Mouse (Mus musculus): ENCODE results near the gene Rsph1. TPM values are rescaled to one million over a fixed set of nuclear protein-coding genes. Genes with fewer than 3 reads are reported as not detected.

The Rsph1 gene
- total RNA-seq (2012; rRNA removed) = not detected in 2 replicates
- not detected in 2 replicates for total RNA-seq (2014; rRNA removed)
- not detected in 2 replicates for polyA plus RNA-seq (2012; ENCODE audit: insufficient read length, low read depth)

DNA sequence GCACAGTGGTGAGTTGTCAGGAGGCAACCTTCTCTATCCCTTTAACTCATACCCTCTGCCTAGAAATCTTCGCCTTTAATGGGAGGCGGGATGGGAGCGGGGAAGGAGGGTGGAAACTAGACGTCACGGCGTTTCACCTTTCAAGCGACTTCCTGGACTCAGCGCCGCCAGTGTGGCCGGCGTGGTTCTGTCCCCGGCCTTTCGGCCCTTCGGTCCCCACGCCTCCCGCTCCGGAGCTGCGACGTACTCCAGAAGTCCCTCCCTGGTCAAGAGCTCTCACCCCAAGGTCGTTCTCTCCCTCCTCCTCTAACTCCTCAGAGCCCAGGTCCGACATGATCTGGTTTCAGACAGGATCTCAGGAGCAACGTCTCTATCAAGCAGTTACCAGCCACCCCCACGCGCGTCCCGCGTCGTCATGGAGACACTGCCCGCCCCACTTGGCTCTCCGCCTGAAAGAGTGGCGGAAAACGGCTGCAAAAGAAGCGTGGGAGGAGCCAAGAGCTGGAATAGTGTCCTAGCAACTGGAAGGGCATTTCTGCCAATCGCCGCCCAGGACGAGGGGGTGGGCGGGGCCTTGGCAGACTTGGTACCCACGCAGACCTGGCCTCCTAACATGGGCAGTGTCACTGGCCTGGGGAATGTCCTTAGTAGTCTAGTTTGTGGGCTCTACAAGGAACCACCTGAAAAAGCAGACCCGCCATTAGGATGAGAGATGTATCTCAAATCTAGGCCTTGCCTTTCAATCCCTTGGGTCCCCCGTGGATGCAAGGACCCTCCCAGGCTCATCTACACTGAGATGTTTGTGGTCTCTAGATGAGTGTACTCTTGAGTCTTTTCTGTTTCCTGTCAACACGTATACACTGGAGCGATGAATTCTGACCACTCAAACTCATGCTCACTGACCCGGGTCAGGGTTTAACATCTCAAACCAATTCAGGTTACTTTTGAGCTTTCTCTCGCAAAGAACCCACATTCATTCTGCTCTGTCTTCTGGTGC lies at the start of gene Rsph1:
TSS of gene Rsph1 (minus strand) at position 462 of the 997 bp plus-strand sequence.
- Histone ChIP-seq H3K36me3 (replicated peaks in 1 of 2; ENCODE audit: control insufficient read depth in 1 of 2, insufficient read depth in 1 of 2, low read length in 1 of 2) (no peaks in the 10 kb centered on the region), H3K27ac (ENCODE audit: insufficient read depth, low read depth) (no peak within 1 kb of the TSS), H3K79me2 (replicated peaks; ENCODE audit: control insufficient read depth, extremely low read depth, insufficient read depth, poor library complexity, severe bottlenecking) (no peaks in the 10 kb centered on the region), H3K4me3 (replicated peaks in 1 of 3; ENCODE audit: low read depth in 2 of 3, low read length in 2 of 3, poor library complexity in 1 of 3) (no peak within 1 kb of the TSS), H3K4me1 (ENCODE audit: control insufficient read depth in 1 of 2, insufficient read depth in 2 of 2) (peaks cover 3 to 5% of the 10 kb centered on the region in 2 experiments; a peak in 2 of 4 replicates), H3K9ac (ENCODE audit: insufficient read depth, low read depth) (no peak within 1 kb of the TSS), H3K9me3 (replicated peaks; ENCODE audit: low read length) (no peaks in the 10 kb centered on the region), H3K27me3 (replicated peaks) (peaks cover 10% of the 10 kb centered on the region), H3K4me2 (ENCODE audit: insufficient read depth, low read depth, poor library complexity, severe bottlenecking) (no peak within 1 kb of the TSS)
- dilution Hi-C loops (cut with MboI; ENCODE audit: extremely low pct_ligation_motif_present, extremely low pct_unique_long_range_greater_than_20kb, low sequenced_read_pairs) (no loop called here), in situ Hi-C loops (cut with MboI; ENCODE audit: low pct_ligation_motif_present, low pct_unique_long_range_greater_than_20kb, low sequenced_read_pairs) (no loop called here)
- no peak for TF ChIP-seq SMC3 (IDR thresholded peaks at IDR 0.05; ENCODE audit: low read depth, low read length)
- no peak for TF ChIP-seq RAD21 (IDR thresholded peaks at IDR 0.05; ENCODE audit: low read depth, low read length)
- no peak for TF ChIP-seq MAFK (IDR thresholded peaks at IDR 0.05; ENCODE audit: insufficient replicate concordance, low read length)
- TF ChIP-seq KAT2A (IDR thresholded peaks at IDR 0.05; ENCODE audit: insufficient replicate concordance, low read length) = no peak
- no peak for TF ChIP-seq SIN3A (IDR thresholded peaks at IDR 0.05; ENCODE audit: low read length)
- no peak for TF ChIP-seq POLR2AphosphoS2 (IDR thresholded peaks at IDR 0.05; ENCODE audit: low read depth, low read length)
- no peak for TF ChIP-seq ZC3H11A (IDR thresholded peaks at IDR 0.05; ENCODE audit: low read depth, low read length)
- TF ChIP-seq NRF1 (IDR thresholded peaks at IDR 0.05; ENCODE audit: low read depth, low read length) = no peak
- TF ChIP-seq HCFC1 (IDR thresholded peaks at IDR 0.05; ENCODE audit: low read depth, low read length) = no peak
- TF ChIP-seq ZKSCAN1 (IDR thresholded peaks at IDR 0.05; ENCODE audit: borderline replicate concordance, low read depth, low read length) = no peak
- TF ChIP-seq PAX5 (IDR thresholded peaks at IDR 0.05; ENCODE audit: low read length) = no peak
- TF ChIP-seq ZNF384 (IDR thresholded peaks at IDR 0.05; ENCODE audit: low read depth, low read length) = no peak
- no peak for TF ChIP-seq ELF1 (IDR thresholded peaks at IDR 0.05; ENCODE audit: low read depth, low read length)
- TF ChIP-seq EP300 (IDR thresholded peaks at IDR 0.05; ENCODE audit: low read length) = no peak
- DNase-seq (ENCODE audit: extremely low read depth) = no peak

DNA sequence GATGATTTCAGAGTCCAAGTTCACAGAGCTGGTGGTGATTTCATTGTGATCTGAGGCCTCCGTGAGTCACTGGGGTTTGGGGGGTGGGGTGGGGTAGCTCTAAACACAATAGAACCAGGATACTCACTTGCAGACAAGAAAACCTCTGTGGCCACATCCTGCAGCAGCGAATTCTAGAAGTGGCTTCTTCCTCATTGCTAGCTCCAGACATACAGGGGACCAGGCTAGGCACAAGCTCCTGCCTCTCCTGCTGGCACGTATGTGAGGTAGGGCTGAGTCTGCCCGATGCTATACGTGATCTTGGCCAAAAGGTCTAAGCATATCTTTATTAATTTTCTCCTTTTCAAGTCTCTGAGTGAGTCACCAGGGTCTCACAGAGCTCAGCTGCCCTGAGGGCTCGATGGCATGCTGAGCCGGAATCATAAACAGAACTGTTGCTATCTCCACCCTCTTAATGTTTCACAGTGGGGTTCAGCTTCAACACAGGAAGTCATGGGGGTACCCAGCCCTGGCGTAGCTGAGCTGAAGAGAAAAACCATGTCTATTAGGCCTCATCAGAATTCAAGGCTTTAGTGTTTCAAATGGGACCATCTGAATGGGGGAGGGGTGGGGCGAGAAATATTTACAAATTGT lies 49.2 kb upstream of the Rsph1 start:
- Histone ChIP-seq H3K9me3 (replicated peaks; ENCODE audit: low read length) (peaks cover 5% of the 10 kb centered on the region), H3K9ac (ENCODE audit: insufficient read depth, low read depth) (no peak overlapping the region), H3K27me3 (replicated peaks) (peaks cover 17% of the 10 kb centered on the region), H3K36me3 (replicated peaks in 1 of 2; ENCODE audit: control insufficient read depth in 1 of 2, insufficient read depth in 1 of 2, low read length in 1 of 2) (no peaks in the 10 kb centered on the region), H3K27ac (ENCODE audit: insufficient read depth, low read depth) (no peak overlapping the region), H3K79me2 (replicated peaks; ENCODE audit: control insufficient read depth, extremely low read depth, insufficient read depth, poor library complexity, severe bottlenecking) (no peaks in the 10 kb centered on the region), H3K4me1 (ENCODE audit: control insufficient read depth in 1 of 2, insufficient read depth in 2 of 2) (peaks cover 0 to 8% of the 10 kb centered on the region in 2 experiments; a peak in 2 of 4 replicates), H3K4me3 (replicated peaks in 1 of 3; ENCODE audit: low read depth in 2 of 3, low read length in 2 of 3, poor library complexity in 1 of 3) (no peak overlapping the region), H3K4me2 (ENCODE audit: insufficient read depth, low read depth, poor library complexity, severe bottlenecking) (no peak overlapping the region)
- dilution Hi-C loops (cut with MboI; ENCODE audit: extremely low pct_ligation_motif_present, extremely low pct_unique_long_range_greater_than_20kb, low sequenced_read_pairs) (no loop called here), in situ Hi-C loops (cut with MboI; ENCODE audit: low pct_ligation_motif_present, low pct_unique_long_range_greater_than_20kb, low sequenced_read_pairs) (no loop called here)
- no peak for DNase-seq (ENCODE audit: extremely low read depth)
- TF ChIP-seq MAX (IDR thresholded peaks at IDR 0.05; ENCODE audit: low read length) = no peak
